In the genomic region with DNA sequence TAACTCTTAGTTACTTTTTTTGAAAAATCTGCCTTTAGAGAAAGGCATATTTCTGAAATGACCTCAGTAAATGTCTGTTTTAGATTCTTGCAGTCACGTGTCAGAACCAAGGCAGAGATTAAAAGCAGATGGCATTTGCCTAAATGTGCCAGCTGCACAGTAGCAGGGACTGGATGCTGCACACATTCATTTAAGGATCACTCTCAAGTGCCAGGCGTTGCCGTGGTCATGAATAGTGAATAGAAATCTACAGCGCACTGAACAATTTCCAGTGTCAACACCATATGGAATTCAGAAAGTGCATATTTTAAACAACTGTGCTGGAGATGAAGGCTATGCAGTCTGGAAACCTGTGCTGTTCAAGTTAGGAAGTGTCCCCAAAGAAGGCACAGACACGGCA, we compare ENCODE assay signal across 12 mouse cellular contexts.
DNase-seq lines count a peak whose midpoint lies in the region; ATAC-seq and TF ChIP-seq lines count a peak whose summit lies in the region.
"Had no signal": no experiment of that assay in that cellular context is flagged by ENCODE, and none has a peak within 500 bp of the region (broad histone marks: within the 10 kb centered on the region; RNA-seq: fewer than 3 reads in every experiment).

No protein-coding gene starts in this region.

- H3K4me3 ChIP-seq in forebrain, postnatal 0 days (ENCODE audit: low read depth, low read length): no peak overlapping the region
- H3K4me3 ChIP-seq: intestine, embryonic 15.5 days; liver, embryonic 12.5 days had no signal

- no peaks in the 10 kb centered on the region for H3K27me3 ChIP-seq in forebrain, postnatal 0 days (ENCODE audit: insufficient read depth, low read length)
- H3K27me3 ChIP-seq: intestine, embryonic 15.5 days; liver, embryonic 12.5 days had no signal

- peaks cover 6% of the 10 kb centered on the region; the same call in 1 of the 2 replicates for H3K4me1 ChIP-seq in forebrain, postnatal 0 days (ENCODE audit: insufficient read depth)
- H3K4me1 ChIP-seq: intestine, embryonic 15.5 days had no signal

- no peaks in the 10 kb centered on the region for H3K9me3 ChIP-seq in forebrain, postnatal 0 days (ENCODE audit: low read length)
- H3K9me3 ChIP-seq: intestine, embryonic 15.5 days; liver, embryonic 12.5 days had no signal

- H3K27ac ChIP-seq in forebrain, postnatal 0 days (ENCODE audit: low read depth, low read length): peak overlapping the region; percentile 62
- H3K27ac ChIP-seq: intestine, embryonic 15.5 days; liver, embryonic 12.5 days had no signal

- no peaks in the 10 kb centered on the region for H3K36me3 ChIP-seq in forebrain, postnatal 0 days (ENCODE audit: insufficient read depth)

- peak; percentile 75 for DNase-seq in layer of hippocampus, adult 11-12 months (ENCODE audit: low spot score)
- no peak for DNase-seq in layer of hippocampus, postnatal 25 days (ENCODE audit: extremely low spot score in 1 of 2, low spot score in 1 of 2)
- DNase-seq in brain, embryonic 18.5 days (ENCODE audit: low read depth, low spot score): peak; percentile 60
- peak; percentile 78 for DNase-seq in forebrain, postnatal 0 days
- peak; percentile 52 to 54 for DNase-seq in left cerebral cortex, postnatal 36 days (ENCODE audit: low spot score in 2 of 2)
- no peak for DNase-seq in gastrocnemius, postnatal 14 days
- DNase-seq in gastrocnemius, postnatal 36 days: no peak
- no peak for DNase-seq in T-cell, adult 2 months (ENCODE audit: low spot score)
- DNase-seq: thymus, postnatal 25 days had no signal

- peak; percentile 94 for ATAC-seq in forebrain, postnatal 0 days
- ATAC-seq: intestine, embryonic 15.5 days; liver, embryonic 12.5 days; midbrain, embryonic 16.5 days had no signal

- intact Hi-C loops in left cerebral cortex, postnatal 36 days (cut with DNase I): no loop called here
- intact Hi-C loops in gastrocnemius, postnatal 14 days (cut with DNase I; ENCODE audit: low total_unique reads): no loop called here
- intact Hi-C loops in gastrocnemius, postnatal 36 days (cut with DNase I): no loop called here

- TF ChIP-seq CTCF in forebrain, postnatal 0 days (IDR thresholded peaks at IDR 0.05; ENCODE audit: low read depth): no peak

- no peak overlapping the region for H3K9ac ChIP-seq in forebrain, postnatal 0 days
- H3K9ac ChIP-seq: intestine, embryonic 15.5 days; liver, embryonic 12.5 days had no signal

- no peak overlapping the region for H3K4me2 ChIP-seq in forebrain, postnatal 0 days (ENCODE audit: low read depth)
- H3K4me2 ChIP-seq: intestine, embryonic 15.5 days; liver, embryonic 12.5 days had no signal

- 16% methylated on average over 5 of the region's 5 CpGs for WGBS in forebrain, postnatal 0 days

Comparison
In these comparisons a context has a peak if more than half of its experiments do, and no peak if none do; other contexts are left out.
1. DNase-seq: peak in layer of hippocampus, adult 11-12 months (single experiment), brain, embryonic 18.5 days (single experiment), forebrain, postnatal 0 days (single experiment) and left cerebral cortex, postnatal 36 days (2 of 2); none in layer of hippocampus, postnatal 25 days (0 of 2), gastrocnemius, postnatal 14 days (single experiment), gastrocnemius, postnatal 36 days (0 of 2) and T-cell, adult 2 months (single experiment).